Mouse (Mus musculus) E14TG2a.4 (cell line): ENCODE measurements around the gene Ttc28.

ENCODE experiments used
- CTCF ChIP-seq: conservative IDR thresholded peaks from 2 replicates; pipeline ENCODE4 v1.5.1; 2014; ENCODE audit warnings: low read length
- NANOG ChIP-seq: IDR thresholded peaks from 2 replicates; pipeline ENCODE4 v1.6.1; 2014; ENCODE audit warnings: borderline replicate concordance, low read length, mixed read lengths

GRCm38 (mm10) chr5:111175842-111176241, 296.2 kb downstream of the Ttc28 start:
- TF ChIP-seq CTCF, result no peak
- no peak for TF ChIP-seq NANOG
